Mouse (Mus musculus) MEL (cell line): ENCODE results near the gene Sema5a. TPM values are rescaled to one million over a fixed set of nuclear protein-coding genes. Genes with fewer than 3 reads are reported as not detected.

Experiments used
- DNase-seq: peaks from one replicate; pipeline ENCODE4 v3.0.0; 2011; ENCODE audit warnings: low read depth, low spot score
- H3K27ac ChIP-seq: 2 replicates; pipeline ENCODE4 v1.5.1; 2012; ENCODE audit warnings: low read depth, mild to moderate bottlenecking, control low read depth, low read length, moderate library complexity; ENCODE audit not compliant: control insufficient read depth
- H3K27me3 ChIP-seq, 2 experiments: fragments of 150-350 bp in 1 of 2; sonication (generic) in 1 of 2; 2 replicates each; pipeline ENCODE4 v1.6.1; 2012; ENCODE audit warnings: low read length in 2 of 2, mild to moderate bottlenecking in 2 of 2, improper control_type of control experiment in 1 of 2, moderate library complexity in 1 of 2; ENCODE audit not compliant: insufficient read depth in 2 of 2, control insufficient read depth in 1 of 2
- H3K36me3 ChIP-seq, 2 experiments: 2 replicates each; pipeline ENCODE4 v1.6.1; 2012 to 2014; ENCODE audit warnings: low read length in 2 of 2, improper control_type of control experiment in 1 of 2, inconsistent platforms in 1 of 2, mild to moderate bottlenecking in 1 of 2; ENCODE audit not compliant: insufficient read depth in 2 of 2, control insufficient read depth in 1 of 2
- H3K4me1 ChIP-seq, 2 experiments: fragments of 150-350 bp in 1 of 2; sonication (generic) in 1 of 2; 2 replicates each; pipeline ENCODE4 v1.6.1; 2012; ENCODE audit warnings: low read length in 2 of 2, improper control_type of control experiment in 1 of 2, mild to moderate bottlenecking in 1 of 2; ENCODE audit not compliant: insufficient read depth in 2 of 2, control insufficient read depth in 1 of 2
- H3K4me3 ChIP-seq, 2 experiments: fragments of 150-350 bp in 1 of 2; sonication (generic) in 1 of 2; 2 replicates each; pipeline ENCODE4 v1.5.1; 2012; ENCODE audit warnings: low read depth in 2 of 2, low read length in 2 of 2, mild to moderate bottlenecking in 2 of 2, moderate library complexity in 2 of 2, control low read depth in 1 of 2, improper control_type of control experiment in 1 of 2; ENCODE audit not compliant: control insufficient read depth in 1 of 2, insufficient read depth in 1 of 2
- H3K79me2 ChIP-seq: 2 replicates; pipeline ENCODE4 v1.6.1; 2012; ENCODE audit warnings: mild to moderate bottlenecking, low read length, moderate library complexity; ENCODE audit not compliant: control insufficient read depth, poor library complexity, insufficient read depth
- H3K9ac ChIP-seq: 2 replicates; pipeline ENCODE4 v1.6.1; 2012; ENCODE audit warnings: low read depth, mild to moderate bottlenecking, control low read depth, low read length, moderate library complexity; ENCODE audit not compliant: control insufficient read depth, poor library complexity, severe bottlenecking
- H3K9me3 ChIP-seq: fragments of 150-350 bp; sonication (generic); replicated peaks from 2 replicates; pipeline ENCODE4 v1.6.1; 2012; ENCODE audit warnings: mild to moderate bottlenecking, low read length, improper control_type of control experiment, moderate library complexity; ENCODE audit not compliant: insufficient read depth
- CHD1 ChIP-seq: IDR thresholded peaks from 2 replicates; pipeline ENCODE4 v1.6.1; 2012; ENCODE audit warnings: low read depth, mild to moderate bottlenecking, inconsistent platforms, low read length, improper control_type of control experiment
- CHD2 ChIP-seq: IDR thresholded peaks from 2 replicates; pipeline ENCODE4 v1.6.1; 2011; ENCODE audit warnings: low read length, improper control_type of control experiment
- CTCF ChIP-seq, 3 experiments: IDR thresholded peaks in 2 of 3; conservative IDR thresholded peaks in 1 of 3; 2 replicates each; pipeline ENCODE4 v1.5.1; 2011 to 2012; ENCODE audit warnings: low read length in 3 of 3, low read depth in 2 of 3, mild to moderate bottlenecking in 2 of 3, improper control_type of control experiment in 1 of 3, inconsistent platforms in 1 of 3, mixed read lengths in 1 of 3, moderate library complexity in 1 of 3; ENCODE audit not compliant: control insufficient read depth in 1 of 3, insufficient read depth in 1 of 3, poor library complexity in 1 of 3, severe bottlenecking in 1 of 3
- E2F4 ChIP-seq: IDR thresholded peaks from 2 replicates; pipeline ENCODE4 v1.6.1; 2011; ENCODE audit warnings: low read depth, low read length, improper control_type of control experiment, borderline replicate concordance
- ELF1 ChIP-seq: IDR thresholded peaks from 2 replicates; pipeline ENCODE4 v1.6.1; 2014; ENCODE audit warnings: low read depth, mild to moderate bottlenecking, inconsistent platforms, low read length, improper control_type of control experiment, moderate library complexity
- EP300 ChIP-seq, 2 experiments: IDR thresholded peaks; 2 replicates each; pipeline ENCODE4 v1.6.1; 2011; ENCODE audit warnings: improper control_type of control experiment in 2 of 2, low read length in 2 of 2, low read depth in 1 of 2, mild to moderate bottlenecking in 1 of 2
- ETS1 ChIP-seq: IDR thresholded peaks from 2 replicates; pipeline ENCODE4 v1.6.1; 2012; ENCODE audit warnings: low read depth, mild to moderate bottlenecking, inconsistent platforms, low read length, improper control_type of control experiment, moderate library complexity
- GABPA ChIP-seq: IDR thresholded peaks from 2 replicates; pipeline ENCODE4 v1.6.1; 2012; ENCODE audit warnings: low read depth, mild to moderate bottlenecking, inconsistent platforms, low read length, improper control_type of control experiment, moderate library complexity
- GATA1 ChIP-seq: IDR thresholded peaks from 2 replicates; pipeline ENCODE4 v1.6.1; 2011; ENCODE audit warnings: low read depth, low read length, improper control_type of control experiment
- HCFC1 ChIP-seq: IDR thresholded peaks from 2 replicates; pipeline ENCODE4 v1.6.1; 2012; ENCODE audit warnings: low read depth, mild to moderate bottlenecking, inconsistent platforms, low read length, improper control_type of control experiment, moderate library complexity
- KAT2A ChIP-seq: conservative IDR thresholded peaks from 2 replicates; pipeline ENCODE4 v1.6.1; 2012; ENCODE audit warnings: low read depth, low read length, improper control_type of control experiment, inconsistent platforms
- MAFK ChIP-seq: IDR thresholded peaks from 2 replicates; pipeline ENCODE4 v1.6.1; 2011; ENCODE audit warnings: low read depth, mild to moderate bottlenecking, low read length, improper control_type of control experiment, borderline replicate concordance
- MAZ ChIP-seq: IDR thresholded peaks from 2 replicates; pipeline ENCODE4 v1.6.1; 2012; ENCODE audit warnings: low read depth, mild to moderate bottlenecking, inconsistent platforms, low read length, improper control_type of control experiment
- NRF1 ChIP-seq: IDR thresholded peaks from 2 replicates; pipeline ENCODE4 v1.6.1; 2014; ENCODE audit warnings: low read depth, mild to moderate bottlenecking, inconsistent platforms, low read length, improper control_type of control experiment, moderate library complexity; ENCODE audit not compliant: poor library complexity, insufficient read depth, severe bottlenecking
- POLR2A ChIP-seq, 2 experiments: IDR thresholded peaks; 2 replicates each; pipeline ENCODE4 v1.6.1; 2011 to 2012; ENCODE audit warnings: low read length in 2 of 2, mild to moderate bottlenecking in 2 of 2, control low read depth in 1 of 2, improper control_type of control experiment in 1 of 2, low read depth in 1 of 2, moderate library complexity in 1 of 2; ENCODE audit not compliant: control insufficient read depth in 1 of 2, insufficient read depth in 1 of 2, poor library complexity in 1 of 2
- POLR2AphosphoS5 ChIP-seq: IDR thresholded peaks from 2 replicates; pipeline ENCODE4 v1.6.1; 2012; ENCODE audit warnings: low read depth, borderline replicate concordance, mild to moderate bottlenecking, inconsistent platforms, low read length, moderate library complexity, mixed read lengths
- SIN3A ChIP-seq: IDR thresholded peaks from 2 replicates; pipeline ENCODE4 v1.6.1; 2012; ENCODE audit warnings: low read length, improper control_type of control experiment, inconsistent platforms
- TBP ChIP-seq: IDR thresholded peaks from 2 replicates; pipeline ENCODE4 v1.8.0; 2011; ENCODE audit warnings: low read depth, low read length, improper control_type of control experiment
- UBTF ChIP-seq: IDR thresholded peaks from 2 replicates; pipeline ENCODE4 v1.6.1; 2012; ENCODE audit warnings: low read depth, mild to moderate bottlenecking, inconsistent platforms, low read length, improper control_type of control experiment, moderate library complexity, borderline replicate concordance; ENCODE audit not compliant: insufficient read depth
- USF2 ChIP-seq, 2 experiments: IDR thresholded peaks; 2 replicates each; pipeline ENCODE4 v1.6.1; 2011 to 2012; ENCODE audit warnings: improper control_type of control experiment in 2 of 2, low read length in 2 of 2, borderline replicate concordance in 1 of 2, inconsistent platforms in 1 of 2, low read depth in 1 of 2, mild to moderate bottlenecking in 1 of 2; ENCODE audit not compliant: insufficient read depth in 1 of 2
- ZNF384 ChIP-seq: IDR thresholded peaks from 2 replicates; pipeline ENCODE4 v1.6.1; 2012; ENCODE audit warnings: low read depth, mild to moderate bottlenecking, inconsistent platforms, low read length, improper control_type of control experiment
- polyA plus RNA-seq, 2 experiments: library from polyadenylated mRNA; stranded (reverse) in 1 of 2; unstranded in 1 of 2; fragments of >175 nt in 1 of 2; fragments of >200 nt in 1 of 2; gene quantifications; 2 replicates each; pipeline versions ENCODE4 v1.2.1 to v1.2.4; 2012; ENCODE audit warnings: low replicate concordance in 2 of 2, low read depth in 1 of 2; ENCODE audit not compliant: insufficient read length in 2 of 2, insufficient read depth in 1 of 2, missing spikeins in 1 of 2
- total RNA-seq: library from RNA; depleted of rRNA; stranded (reverse); fragments of 300-350 nt; gene quantifications from 2 replicates; pipeline ENCODE4 v1.2.3, GENCODE M21; 2012

Sema5a gene
- total and polyA plus RNA-seq, 3 experiments = not detected

DNA sequence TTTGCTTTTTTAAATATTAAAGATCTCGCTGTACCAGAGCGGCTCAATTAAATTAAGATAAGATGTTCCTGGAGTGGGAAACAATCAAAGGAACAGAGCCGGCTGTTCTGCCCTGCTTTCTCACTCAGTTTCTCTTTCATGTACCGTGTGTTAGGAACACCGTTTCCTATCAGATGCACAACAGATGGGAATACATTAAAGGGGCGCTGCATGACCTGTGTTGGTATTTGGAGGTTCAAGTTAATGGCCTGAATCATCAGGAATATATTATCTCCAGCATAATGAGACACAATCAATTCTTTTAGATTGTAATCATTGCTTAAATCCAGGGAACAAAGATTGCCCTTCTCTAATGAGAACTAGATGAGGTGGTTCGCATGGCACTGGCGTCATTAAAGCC, 85.8 kb downstream of the Sema5a start:
- no peaks in the 10 kb centered on the region for H3K36me3 ChIP-seq
- H3K9me3 ChIP-seq = no peaks in the 10 kb centered on the region
- no peak for DNase-seq
- no peak overlapping the region for H3K9ac ChIP-seq
- H3K27ac ChIP-seq = no peak overlapping the region
- H3K4me1 ChIP-seq = no peaks in the 10 kb centered on the region
- no peak overlapping the region for H3K4me3 ChIP-seq
- no peaks in the 10 kb centered on the region for H3K27me3 ChIP-seq
- H3K79me2 ChIP-seq = no peaks in the 10 kb centered on the region
- TF ChIP-seq POLR2A (IDR thresholded peaks at IDR 0.05; ENCODE audit: control insufficient read depth in 1 of 2, insufficient read depth in 1 of 2, low read depth in 1 of 2, low read length in 2 of 2, poor library complexity in 1 of 2) (no peak), MAZ (no peak), NRF1 (no peak), CHD2 (no peak), GATA1 (no peak), GABPA (no peak), SIN3A (no peak), POLR2AphosphoS5 (no peak), KAT2A (no peak), CHD1 (no peak), HCFC1 (no peak)

DNA sequence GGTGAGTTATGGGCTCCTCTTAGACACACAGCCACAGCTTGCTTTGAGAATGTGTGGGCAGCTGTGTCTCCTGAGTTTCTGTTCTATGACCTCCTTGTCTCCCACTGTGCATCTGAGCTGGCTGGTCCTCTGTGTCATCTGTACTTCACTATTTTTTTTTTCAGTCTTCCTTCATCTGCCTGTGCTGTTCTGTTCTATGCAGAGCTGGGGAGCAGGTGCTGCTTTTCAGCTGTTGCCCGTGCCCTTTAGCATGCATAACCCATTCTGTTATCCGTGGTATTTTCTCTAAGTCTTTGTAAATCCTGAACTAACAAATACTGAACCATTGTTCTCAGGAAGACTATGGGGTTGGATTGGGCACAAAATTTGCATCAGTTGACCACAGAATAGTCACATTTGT, 86.4 kb downstream of the Sema5a start:
- Histone ChIP-seq H3K27ac (no peak overlapping the region), H3K79me2 (no peaks in the 10 kb centered on the region), H3K36me3 (no peaks in the 10 kb centered on the region), H3K4me3 (no peak overlapping the region), H3K9ac (no peak overlapping the region), H3K27me3 (no peaks in the 10 kb centered on the region), H3K4me1 (no peaks in the 10 kb centered on the region), H3K9me3 (no peaks in the 10 kb centered on the region)
- no peak for DNase-seq
- TF ChIP-seq EP300 (IDR thresholded peaks at IDR 0.05; ENCODE audit: low read depth in 1 of 2, low read length in 2 of 2) (no peak), MAZ (no peak), POLR2A (IDR thresholded peaks at IDR 0.05; ENCODE audit: control insufficient read depth in 1 of 2, insufficient read depth in 1 of 2, low read depth in 1 of 2, low read length in 2 of 2, poor library complexity in 1 of 2) (no peak), MAFK (no peak), ZNF384 (no peak), CTCF (IDR thresholded peaks at IDR 0.05 in 2 of 3, conservative IDR thresholded peaks at IDR 0.05 in 1 of 3; ENCODE audit: control insufficient read depth in 1 of 3, insufficient read depth in 1 of 3, low read depth in 2 of 3, low read length in 3 of 3, poor library complexity in 1 of 3, severe bottlenecking in 1 of 3) (no peak), ETS1 (no peak), KAT2A (no peak), ELF1 (no peak), UBTF (no peak), E2F4 (no peak), TBP (no peak), USF2 (IDR thresholded peaks at IDR 0.05; ENCODE audit: borderline replicate concordance in 1 of 2, insufficient read depth in 1 of 2, low read depth in 1 of 2, low read length in 2 of 2) (no peak), GABPA (no peak), HCFC1 (no peak), CHD2 (no peak)
